Mouse (Mus musculus): Measurements from ENCODE around the gene Rps21. TPM values are rescaled to one million over a fixed set of nuclear protein-coding genes. Genes with fewer than 3 reads are reported as not detected.

Gene Rps21
- total RNA-seq, 2 experiments from 2014 or later, result 648 to 660 TPM

GRCm38 (mm10) chr2:180228060-180228458, 29.1 kb upstream of the Rps21 start:
- intact Hi-C loops (cut with DNase I), result no loop called here
- DNase-seq (ENCODE audit: low spot score in 2 of 2), result no peak

- no peak for DNase-seq (ENCODE audit: low spot score in 2 of 2)
- intact Hi-C loops (cut with DNase I), result no loop called here
Measured at GRCm38 (mm10) chr2:180228592-180228991, 28.6 kb upstream of the Rps21 start.

- intact Hi-C loops (cut with DNase I), result no loop called here
- no peak for DNase-seq (ENCODE audit: low spot score in 2 of 2)
Measured at GRCm38 (mm10) chr2:180229129-180229528, 28.0 kb upstream of the Rps21 start.

- no peak for DNase-seq (ENCODE audit: low spot score in 2 of 2)
- intact Hi-C loops (cut with DNase I), result no loop called here
Measured at GRCm38 (mm10) chr2:180230482-180230881, 26.7 kb upstream of the Rps21 start.

- no peak for DNase-seq (ENCODE audit: low spot score in 2 of 2)
- intact Hi-C loops (cut with DNase I), result no loop called here
Measured at GRCm38 (mm10) chr2:180233101-180233904, 23.9 kb upstream of the Rps21 start.

- intact Hi-C loops (cut with DNase I), result no loop called here
- no peak for DNase-seq (ENCODE audit: low spot score in 2 of 2)
Measured at GRCm38 (mm10) chr2:180234353-180234752, 22.8 kb upstream of the Rps21 start.

GRCm38 (mm10) chr2:180234980-180235379, 22.2 kb upstream of the Rps21 start:
- DNase-seq (ENCODE audit: low spot score in 2 of 2), result no peak
- intact Hi-C loops (cut with DNase I), result no loop called here

- no peak for DNase-seq (ENCODE audit: low spot score in 2 of 2)
- intact Hi-C loops (cut with DNase I), result no loop called here
Measured at GRCm38 (mm10) chr2:180235788-180236187, 21.4 kb upstream of the Rps21 start.

GRCm38 (mm10) chr2:180236500-180236899, 20.7 kb upstream of the Rps21 start:
- intact Hi-C loops (cut with DNase I), result no loop called here
- no peak for DNase-seq (ENCODE audit: low spot score in 2 of 2)

GRCm38 (mm10) chr2:180236930-180237329, 20.2 kb upstream of the Rps21 start:
- intact Hi-C loops (cut with DNase I), result no loop called here
- DNase-seq (ENCODE audit: low spot score in 2 of 2), result no peak

- DNase-seq (ENCODE audit: low spot score in 2 of 2), result no peak
- intact Hi-C loops (cut with DNase I), result no loop called here
Measured at GRCm38 (mm10) chr2:180237601-180238345, 19.4 kb upstream of the Rps21 start.

GRCm38 (mm10) chr2:180238591-180238990, 18.6 kb upstream of the Rps21 start:
- DNase-seq (ENCODE audit: low spot score in 2 of 2), result no peak
- intact Hi-C loops (cut with DNase I), result no loop called here

- no peak for DNase-seq (ENCODE audit: low spot score in 2 of 2)
- intact Hi-C loops (cut with DNase I), result no loop called here
Measured at GRCm38 (mm10) chr2:180243108-180243507, 14.1 kb upstream of the Rps21 start.

- no peak for DNase-seq (ENCODE audit: low spot score in 2 of 2)
- intact Hi-C loops (cut with DNase I), result no loop called here
Measured at GRCm38 (mm10) chr2:180247916-180248315, 9.3 kb upstream of the Rps21 start.

GRCm38 (mm10) chr2:180248947-180249660, 8.1 kb upstream of the Rps21 start:
- no peak for DNase-seq (ENCODE audit: low spot score in 2 of 2)
- intact Hi-C loops (cut with DNase I), result no loop called here

GRCm38 (mm10) chr2:180250930-180251611, 6.1 kb upstream of the Rps21 start:
- intact Hi-C loops (cut with DNase I), result loop anchor here (1.0 to 10.0 kb wide), 4 partner anchors 43 to 336 kb away; partner anchors contain the start of gene Mtg2
- DNase-seq (ENCODE audit: low spot score in 2 of 2), result peak; percentile 80 to 87

- DNase-seq (ENCODE audit: low spot score in 2 of 2), result no peak
- intact Hi-C loops (cut with DNase I), result loop anchor here (1.0 to 10.0 kb wide), 4 partner anchors 44 to 337 kb away; partner anchors contain the start of gene Mtg2
Measured at GRCm38 (mm10) chr2:180251838-180252237, 5.3 kb upstream of the Rps21 start.

GRCm38 (mm10) chr2:180254436-180255209, 2.6 kb upstream of the Rps21 start:
- DNase-seq (ENCODE audit: low spot score in 2 of 2), result no peak
- intact Hi-C loops (cut with DNase I), result loop anchor here (10.0 kb wide), 2 partner anchors 180 to 340 kb away; partner anchors contain the start of gene Mtg2

GRCm38 (mm10) chr2:180255701-180256100, 1.5 kb upstream of the Rps21 start:
- no peak for DNase-seq (ENCODE audit: low spot score in 2 of 2)
- intact Hi-C loops (cut with DNase I), result loop anchor here (10.0 kb wide), 2 partner anchors 181 to 341 kb away; partner anchors contain the start of gene Mtg2

Data from left cerebral cortex, postnatal 25 days (tissue).